Mouse (Mus musculus): ENCODE data around the gene March11. TPM values are rescaled to one million over a fixed set of nuclear protein-coding genes. Genes with fewer than 3 reads are reported as not detected.

March11 gene
- polyA plus RNA-seq, 1 experiment from 2014 or later = 1.1 TPM

- no peak overlapping the region for H3K4me2 ChIP-seq (replicated peaks)
- H3K27ac ChIP-seq (replicated peaks) = no peak overlapping the region
- ATAC-seq (ENCODE audit: insufficient number of reproducible peaks, low FRiP score, low TSS enrichment, low read depth) = no peak
- no peaks in the 10 kb centered on the region for H3K4me1 ChIP-seq
- H3K36me3 ChIP-seq = no peaks in the 10 kb centered on the region
- H3K9ac ChIP-seq = no peak overlapping the region
- no peak overlapping the region for H3K4me3 ChIP-seq (replicated peaks)
- H3K9me3 ChIP-seq (replicated peaks) = no peaks in the 10 kb centered on the region
- 85% methylated on average over 7 of the region's 7 CpGs for WGBS
- no peaks in the 10 kb centered on the region for H3K27me3 ChIP-seq
Observed at GRCm38 (mm10) chr15:26435725-26436124, 126.9 kb downstream of the March11 start.

DNA sequence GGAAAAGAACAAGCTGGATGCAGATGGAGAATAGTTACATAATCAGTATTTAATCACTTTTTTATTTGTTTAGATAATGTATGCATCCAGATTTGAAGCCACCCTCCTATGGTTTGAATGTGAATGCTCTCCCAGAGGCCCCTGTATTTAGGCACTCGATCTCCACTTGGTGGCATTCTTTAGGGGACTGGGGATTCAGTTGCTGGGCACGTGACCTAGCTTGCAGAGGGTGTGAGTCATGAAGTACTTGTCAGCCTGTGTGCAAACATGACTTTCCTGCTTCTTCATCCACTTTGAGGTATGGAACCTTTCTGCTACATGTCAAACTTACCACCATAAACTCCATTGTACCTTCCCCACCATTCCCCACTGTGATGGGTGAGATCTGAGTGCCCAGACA is 128.3 kb downstream of the March11 start:
- WGBS = 43% methylated on average over 2 of the region's 2 CpGs

More for the DNA sequence above, 128.3 kb downstream of the March11 start:
- no peak overlapping the region for H3K4me2 ChIP-seq (replicated peaks)
- H3K27me3 ChIP-seq = no peaks in the 10 kb centered on the region
- ATAC-seq (ENCODE audit: insufficient number of reproducible peaks, low FRiP score, low TSS enrichment, low read depth) = no peak
- H3K9me3 ChIP-seq (replicated peaks) = no peaks in the 10 kb centered on the region
- no peaks in the 10 kb centered on the region for H3K4me1 ChIP-seq
- no peaks in the 10 kb centered on the region for H3K36me3 ChIP-seq
- H3K27ac ChIP-seq (replicated peaks) = no peak overlapping the region
- no peak overlapping the region for H3K4me3 ChIP-seq (replicated peaks)
- H3K9ac ChIP-seq = no peak overlapping the region

All from embryonic facial prominence, embryonic 15.5 days (tissue).